Mouse (Mus musculus) ES-E14 (cell line): ENCODE results near the gene Mrgpre. TPM values are rescaled to one million over a fixed set of nuclear protein-coding genes. Genes with fewer than 3 reads are reported as not detected.

Experiments used
- DNase-seq: peaks from one replicate; pipeline ENCODE4 v3.0.0-alpha.2; 2013; ENCODE audit warnings: low read depth, low spot score
- H3K27ac ChIP-seq: 2 replicates; pipeline ENCODE4 v1.5.1; 2012; ENCODE audit warnings: low read depth, mild to moderate bottlenecking, low read length, moderate library complexity, mixed read lengths; ENCODE audit not compliant: poor library complexity, insufficient read depth, severe bottlenecking
- H3K36me3 ChIP-seq: 2 replicates; pipeline ENCODE4 v1.6.1; 2012; ENCODE audit warnings: mild to moderate bottlenecking, low read length, moderate library complexity, mixed read lengths; ENCODE audit not compliant: control insufficient read depth, poor library complexity, insufficient read depth, severe bottlenecking
- H3K4me1 ChIP-seq, 2 experiments: fragments of 150-350 bp in 1 of 2; sonication (generic) in 1 of 2; 2 replicates each; pipeline ENCODE4 v1.6.1; 2012; ENCODE audit warnings: low read length in 2 of 2, mild to moderate bottlenecking in 1 of 2, mixed read lengths in 1 of 2; ENCODE audit not compliant: control insufficient read depth in 2 of 2, insufficient read depth in 2 of 2, poor library complexity in 1 of 2
- H3K4me3 ChIP-seq, 2 experiments: fragments of 150-350 bp in 1 of 2; sonication (generic) in 1 of 2; 2 replicates each; pipeline ENCODE4 v1.5.1; 2012; ENCODE audit warnings: low read length in 2 of 2, low read depth in 1 of 2, mild to moderate bottlenecking in 1 of 2, mixed read lengths in 1 of 2; ENCODE audit not compliant: insufficient read depth in 1 of 2, poor library complexity in 1 of 2, severe bottlenecking in 1 of 2
- H3K9ac ChIP-seq: 2 replicates; pipeline ENCODE4 v1.6.1; 2012; ENCODE audit warnings: low read depth, mild to moderate bottlenecking, low read length, mixed read lengths; ENCODE audit not compliant: poor library complexity, insufficient read depth, severe bottlenecking
- H3K9me3 ChIP-seq: fragments of 150-350 bp; sonication (generic); 2 replicates; pipeline ENCODE4 v1.6.1; 2012; ENCODE audit warnings: low read depth, mild to moderate bottlenecking, low read length; ENCODE audit not compliant: control insufficient read depth, insufficient read depth
- CHD2 ChIP-seq: IDR thresholded peaks from 2 replicates; pipeline ENCODE4 v1.6.1; 2014; ENCODE audit warnings: mild to moderate bottlenecking, low read depth, low read length, inconsistent platforms
- HCFC1 ChIP-seq: IDR thresholded peaks from 2 replicates; pipeline ENCODE4 v1.6.1; 2012; ENCODE audit warnings: low read length, inconsistent platforms, borderline replicate concordance; ENCODE audit not compliant: insufficient read depth
- MAFK ChIP-seq: IDR thresholded peaks from 2 replicates; pipeline ENCODE4 v1.6.1; 2014; ENCODE audit warnings: mild to moderate bottlenecking, low read depth, low read length, inconsistent platforms; ENCODE audit not compliant: insufficient read depth
- ZC3H11A ChIP-seq: IDR thresholded peaks from 2 replicates; pipeline ENCODE4 v1.6.1; 2012; ENCODE audit warnings: low read depth, mild to moderate bottlenecking, inconsistent platforms, low read length, borderline replicate concordance
- ZNF384 ChIP-seq: IDR thresholded peaks from 2 replicates; pipeline ENCODE4 v1.6.1; 2012; ENCODE audit warnings: low read depth, low read length, inconsistent platforms
- in situ Hi-C, 2 experiments: fragments of 600-800 bp; cut with MboI; formaldehyde crosslinking; loops; one replicate each; pipeline ENCODE4 v1.15.1; 2025; ENCODE audit warnings: low sequenced_read_pairs in 2 of 2, inconsistent platforms in 1 of 2; ENCODE audit not compliant: unreplicated experiment in 2 of 2
- total RNA-seq: library from RNA; depleted of rRNA; stranded (reverse); fragments of 300-350 nt; gene quantifications from 2 replicates; pipeline ENCODE4 v1.2.3, GENCODE M21; 2012

Gene Mrgpre
- total RNA-seq, 1 experiment, result 0.67 TPM

- Histone ChIP-seq H3K36me3 (peaks cover 3% of the 10 kb centered on the region; the same call in 1 of the 2 replicates), H3K27ac (no peak overlapping the region), H3K9ac (no peak overlapping the region), H3K4me3 (no peak overlapping the region), H3K9me3 (no peaks in the 10 kb centered on the region), H3K4me1 (no peaks in the 10 kb centered on the region)
- in situ Hi-C loops, result no loop called here
- DNase-seq, result no peak
- TF ChIP-seq ZC3H11A, result no peak
- no peak for TF ChIP-seq ZNF384
- no peak for TF ChIP-seq CHD2
- no peak for TF ChIP-seq HCFC1
- no peak for TF ChIP-seq MAFK
Measured at GRCm38 (mm10) chr7:143793121-143793520, 8.8 kb upstream of the Mrgpre start.

GRCm38 (mm10) chr7:143792336-143792985 lies 8.2 kb upstream of the Mrgpre start:
- Histone ChIP-seq H3K4me3 (no peak overlapping the region), H3K9ac (no peak overlapping the region), H3K9me3 (no peaks in the 10 kb centered on the region), H3K4me1 (no peaks in the 10 kb centered on the region), H3K27ac (no peak overlapping the region), H3K36me3 (peaks cover 2% of the 10 kb centered on the region; the same call in 1 of the 2 replicates)
- no peak for TF ChIP-seq CHD2
- TF ChIP-seq HCFC1, result no peak
- TF ChIP-seq ZC3H11A, result no peak
- no peak for TF ChIP-seq ZNF384
- TF ChIP-seq MAFK, result no peak
- DNase-seq, result no peak
- in situ Hi-C loops, result no loop called here

- Histone ChIP-seq H3K4me1 (peaks cover 0 to 8% of the 10 kb centered on the region in 2 experiments; a peak in 2 of 4 replicates), H3K36me3 (no peaks in the 10 kb centered on the region), H3K4me3 (peak overlapping the region; percentile 12 to 40; a peak in 3 of 4 replicates), H3K9ac (no peak overlapping the region), H3K9me3 (no peaks in the 10 kb centered on the region), H3K27ac (no peak overlapping the region)
- in situ Hi-C loops, result no loop called here
- no peak for TF ChIP-seq CHD2
- TF ChIP-seq MAFK, result no peak
- no peak for TF ChIP-seq ZC3H11A
- no peak for TF ChIP-seq ZNF384
- TF ChIP-seq HCFC1, result no peak
- DNase-seq, result no peak
Measured at GRCm38 (mm10) chr7:143783378-143783995, 813 bp downstream of the Mrgpre start.

GRCm38 (mm10) chr7:143777375-143777774 lies 6.9 kb downstream of the Mrgpre start:
- no peak overlapping the region for H3K9ac ChIP-seq
- no peaks in the 10 kb centered on the region for H3K9me3 ChIP-seq
- DNase-seq, result no peak
- H3K36me3 ChIP-seq, result no peaks in the 10 kb centered on the region
- no peak overlapping the region for H3K27ac ChIP-seq
- in situ Hi-C loops, result no loop called here
- peaks cover 0 to 7% of the 10 kb centered on the region in 2 experiments; a peak in 2 of 4 replicates for H3K4me1 ChIP-seq
- no peak overlapping the region for H3K4me3 ChIP-seq
- TF ChIP-seq ZNF384, result no peak
- no peak for TF ChIP-seq MAFK
- TF ChIP-seq CHD2, result no peak
- TF ChIP-seq ZC3H11A, result no peak
- no peak for TF ChIP-seq HCFC1
